Mouse (Mus musculus) kidney, adult 2 months (tissue): ENCODE measurements around the gene Pum2. TPM values are rescaled to one million over a fixed set of nuclear protein-coding genes. Genes with fewer than 3 reads are reported as not detected.
A peak's percentile ranks its signal among the peaks of the same experiment; 100 is the strongest.

Experiments used
- DNase-seq: peaks from one replicate; pipeline ENCODE4 v3.0.0; 2021
- H3K27ac ChIP-seq: fragments of 200-500 bp; 2 replicates; pipeline ENCODE4 v1.5.1; 2012; ENCODE audit warnings: low read depth, low read length, control low read depth, inconsistent platforms; ENCODE audit not compliant: insufficient read depth
- H3K27me3 ChIP-seq: fragments of 200-500 bp; replicated peaks from 2 replicates; pipeline ENCODE4 v1.6.1; 2012; ENCODE audit warnings: mild to moderate bottlenecking, moderate library complexity, low read length, inconsistent platforms; ENCODE audit not compliant: control insufficient read depth, insufficient read depth
- H3K36me3 ChIP-seq: fragments of 200-500 bp; 2 replicates; pipeline ENCODE4 v1.6.1; 2012; ENCODE audit warnings: mild to moderate bottlenecking, moderate library complexity, low read length, inconsistent platforms; ENCODE audit not compliant: control insufficient read depth, insufficient read depth
- H3K4me1 ChIP-seq: fragments of 200-500 bp; 2 replicates; pipeline ENCODE4 v1.6.1; 2011; ENCODE audit warnings: low read length; ENCODE audit not compliant: control insufficient read depth, insufficient read depth
- H3K4me3 ChIP-seq: fragments of 200-500 bp; 2 replicates; pipeline ENCODE4 v1.5.1; 2011; ENCODE audit warnings: mild to moderate bottlenecking, low read depth, low read length, control low read depth; ENCODE audit not compliant: insufficient read depth
- CTCF ChIP-seq: fragments of 200-500 bp; conservative IDR thresholded peaks from 2 replicates; pipeline ENCODE4 v1.5.1; 2011; ENCODE audit warnings: low read depth, mild to moderate bottlenecking, control low read depth, low read length, moderate library complexity, mixed read lengths; ENCODE audit not compliant: insufficient read depth, insufficient read length
- POLR2A ChIP-seq: fragments of 200-500 bp; IDR thresholded peaks from one replicate; pipeline ENCODE4 v1.6.1; 2011; ENCODE audit warnings: low read depth, low read length, control low read depth
- WGBS: fragments of 180-500 bp; shearing (Covaris S2); methylation state at CpG from one replicate; pipeline ENCODE4 v1.1.7; 2018; 5-methylcytosine and 5-hydroxymethylcytosine counted together
- polyA plus RNA-seq: library from polyadenylated mRNA; depleted of rRNA; stranded (reverse); fragments of >200 nt; gene quantifications from 2 replicates; pipeline ENCODE4 v1.2.3, GENCODE M21; 2012

Pum2 gene
- polyA plus RNA-seq, 1 experiment: 42.1 TPM

DNA sequence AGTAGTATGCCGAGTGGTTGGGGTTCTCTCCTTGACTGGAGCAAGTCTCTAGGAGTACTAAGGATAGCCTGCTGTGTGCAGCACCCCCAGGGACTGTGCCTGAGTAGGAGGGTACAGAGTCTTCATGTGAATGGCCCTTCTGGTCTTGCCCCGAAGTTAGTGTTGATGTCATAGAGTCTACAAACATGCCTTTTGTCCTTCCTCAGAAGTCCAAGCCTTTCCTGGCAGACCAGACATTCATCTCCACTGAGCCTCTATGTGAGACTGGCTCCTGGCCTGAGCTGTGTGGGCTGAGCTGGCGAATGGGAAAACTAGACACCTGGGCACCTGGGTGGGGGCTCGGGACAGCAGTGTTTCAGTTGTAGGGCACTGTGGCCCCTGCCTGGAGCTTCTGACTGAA lies 105.9 kb downstream of the Pum2 start:
- no peak for DNase-seq
- 72% methylated on average over 4 of the region's 4 CpGs for WGBS
- no peaks in the 10 kb centered on the region for H3K27me3 ChIP-seq
- no peak for TF ChIP-seq POLR2A
- TF ChIP-seq CTCF: no peak
- H3K4me1 ChIP-seq: no peaks in the 10 kb centered on the region
- no peaks in the 10 kb centered on the region for H3K36me3 ChIP-seq
- H3K4me3 ChIP-seq: no peak overlapping the region
- H3K27ac ChIP-seq: no peak overlapping the region

DNA sequence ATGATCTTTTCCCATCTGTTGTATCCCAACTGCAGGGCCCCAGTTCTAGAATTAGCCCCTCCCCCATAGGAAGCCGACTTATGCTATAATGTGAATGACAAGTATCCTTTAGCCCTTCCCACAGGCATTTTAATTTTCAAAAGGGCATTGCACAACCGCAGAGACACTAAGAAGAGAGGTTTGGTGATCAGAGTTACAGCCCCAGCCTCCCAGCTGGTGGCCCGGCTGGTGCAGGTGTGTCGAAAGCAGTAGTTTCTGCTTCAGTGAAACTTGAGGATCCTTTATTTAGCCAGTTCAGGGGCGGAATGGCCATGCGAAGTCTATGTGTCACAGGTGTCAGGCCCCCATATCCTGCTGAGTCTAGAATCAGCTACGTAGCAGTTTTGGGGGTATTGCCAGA lies 107.2 kb downstream of the Pum2 start:
- H3K27me3 ChIP-seq: no peaks in the 10 kb centered on the region
- no peaks in the 10 kb centered on the region for H3K36me3 ChIP-seq
- H3K27ac ChIP-seq: no peak overlapping the region
- no peak overlapping the region for H3K4me3 ChIP-seq
- no peak for DNase-seq
- no peaks in the 10 kb centered on the region for H3K4me1 ChIP-seq
- no peak for TF ChIP-seq CTCF
- no peak for TF ChIP-seq POLR2A
- 79% methylated on average over 7 of the region's 7 CpGs for WGBS

DNA sequence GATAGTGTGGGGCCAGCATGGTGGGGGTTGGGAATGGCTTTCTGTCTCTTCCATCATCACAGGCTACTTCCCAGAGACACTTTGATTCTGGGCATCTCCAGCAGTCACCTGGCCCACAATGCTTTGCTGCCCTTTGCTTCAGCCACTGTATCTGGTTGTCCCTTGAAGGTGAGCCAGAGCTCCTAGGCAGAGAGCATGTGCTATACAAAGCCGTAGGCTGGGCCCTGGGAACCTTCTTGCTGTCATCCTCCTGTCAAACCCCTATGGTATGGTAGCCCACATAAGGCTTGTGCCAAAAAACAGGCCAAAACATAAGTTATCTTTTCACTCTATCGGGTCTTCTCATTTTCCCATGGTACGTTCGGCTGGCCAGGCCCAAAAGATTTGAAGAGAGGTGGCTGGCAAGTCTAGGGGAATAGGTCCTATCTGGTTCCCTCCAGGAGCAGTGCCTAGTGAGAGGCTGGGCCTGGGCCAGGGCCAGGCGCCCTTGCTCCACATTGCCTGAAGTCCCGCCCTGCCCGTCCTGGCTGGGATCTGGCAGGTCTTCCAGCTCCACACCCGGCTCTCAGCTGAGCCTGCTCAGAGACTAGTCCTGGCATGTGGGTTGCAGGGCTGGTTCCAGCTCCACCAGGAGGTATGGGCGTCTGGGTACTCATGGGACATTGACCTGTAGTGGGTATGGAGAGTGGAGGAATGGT lies 107.9 kb downstream of the Pum2 start:
- TF ChIP-seq CTCF (no peak), POLR2A (no peak)
- WGBS: 63% methylated on average over 9 of the region's 9 CpGs

DNA sequence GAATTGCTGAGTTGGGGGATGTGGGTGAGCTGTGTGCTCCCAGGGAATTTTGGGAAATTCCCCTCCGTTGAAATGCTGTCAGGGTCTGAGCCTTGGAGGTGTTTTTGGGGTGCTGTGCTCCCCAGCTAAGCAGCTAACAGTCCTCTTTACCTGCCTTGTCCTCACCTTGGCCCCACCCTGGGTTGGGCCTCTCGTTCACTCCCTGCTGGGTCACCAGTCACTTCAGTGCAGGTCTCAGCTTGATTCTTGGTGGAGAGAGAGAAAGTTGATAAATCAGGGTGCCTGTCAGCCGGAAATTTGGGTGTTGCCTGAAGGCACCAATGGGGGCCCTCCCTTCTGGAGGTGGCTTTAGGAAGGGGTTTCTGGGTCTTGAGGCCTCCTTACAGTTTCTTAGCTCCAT lies 108.6 kb downstream of the Pum2 start:
- TF ChIP-seq POLR2A (no peak), CTCF (no peak)
- WGBS: 81% methylated on average over 3 of the region's 3 CpGs
- no peaks in the 10 kb centered on the region for H3K27me3 ChIP-seq
- H3K4me3 ChIP-seq: no peak overlapping the region
- H3K36me3 ChIP-seq: no peaks in the 10 kb centered on the region
- no peak overlapping the region for H3K27ac ChIP-seq
- no peaks in the 10 kb centered on the region for H3K4me1 ChIP-seq
- DNase-seq: no peak

More for the DNA sequence above, 107.9 kb downstream of the Pum2 start:
- H3K27me3 ChIP-seq: no peaks in the 10 kb centered on the region
- no peak overlapping the region for H3K27ac ChIP-seq
- H3K4me3 ChIP-seq: no peak overlapping the region
- H3K4me1 ChIP-seq: no peaks in the 10 kb centered on the region
- H3K36me3 ChIP-seq: no peaks in the 10 kb centered on the region
- DNase-seq: peak; percentile 76

DNA sequence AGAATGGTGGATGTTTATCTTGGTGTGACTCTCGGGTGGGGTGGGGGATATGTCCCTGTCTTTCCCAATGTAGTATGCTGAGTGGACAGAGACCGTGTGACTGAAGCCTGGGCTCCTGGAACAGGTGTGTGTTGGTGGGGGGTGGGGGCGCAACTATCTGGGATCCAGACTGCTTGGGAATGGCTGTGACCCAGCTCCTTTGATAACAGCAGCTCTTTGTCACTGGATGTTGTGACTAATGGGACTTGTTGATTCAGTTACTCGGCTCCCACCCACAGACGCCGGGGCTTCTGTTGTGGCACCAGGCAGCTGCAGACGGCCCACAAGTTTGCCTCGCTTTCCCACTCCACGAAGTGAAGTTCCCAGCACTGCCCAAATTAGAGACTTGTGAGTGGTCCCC lies 110.3 kb downstream of the Pum2 start:
- no peak for DNase-seq
- Histone ChIP-seq H3K4me1 (no peaks in the 10 kb centered on the region), H3K27me3 (no peaks in the 10 kb centered on the region), H3K4me3 (no peak overlapping the region), H3K36me3 (no peaks in the 10 kb centered on the region), H3K27ac (no peak overlapping the region)
- WGBS: 91% methylated on average over 9 of the region's 9 CpGs
- TF ChIP-seq POLR2A (no peak), CTCF (no peak)

DNA sequence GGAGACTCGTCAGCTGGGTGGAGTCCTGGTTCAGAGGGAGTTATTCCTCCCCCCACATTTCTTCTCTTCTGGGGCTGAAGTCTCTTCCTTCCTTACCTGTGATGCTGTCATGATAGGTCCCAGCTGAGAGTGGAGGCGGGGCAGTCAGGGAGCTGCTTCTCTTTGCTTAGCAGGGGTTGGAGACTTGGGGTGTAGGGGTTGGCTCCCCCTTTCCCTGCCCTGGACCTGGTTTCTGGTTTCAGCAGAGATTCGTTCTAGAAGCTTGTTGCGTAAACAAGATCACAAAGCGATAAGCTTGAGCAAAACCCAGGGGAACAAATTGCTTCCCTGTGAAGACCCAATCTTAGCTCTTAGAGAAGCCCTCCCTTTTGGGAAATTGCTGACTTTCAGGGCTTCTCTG lies 112.5 kb downstream of the Pum2 start:
- TF ChIP-seq CTCF: no peak
- no peak for TF ChIP-seq POLR2A
- no peak overlapping the region for H3K4me3 ChIP-seq
- H3K36me3 ChIP-seq: no peaks in the 10 kb centered on the region
- DNase-seq: peak; percentile 12
- WGBS: 72% methylated on average over 5 of the region's 5 CpGs
- H3K4me1 ChIP-seq: no peaks in the 10 kb centered on the region
- H3K27me3 ChIP-seq: no peaks in the 10 kb centered on the region
- H3K27ac ChIP-seq: no peak overlapping the region

DNA sequence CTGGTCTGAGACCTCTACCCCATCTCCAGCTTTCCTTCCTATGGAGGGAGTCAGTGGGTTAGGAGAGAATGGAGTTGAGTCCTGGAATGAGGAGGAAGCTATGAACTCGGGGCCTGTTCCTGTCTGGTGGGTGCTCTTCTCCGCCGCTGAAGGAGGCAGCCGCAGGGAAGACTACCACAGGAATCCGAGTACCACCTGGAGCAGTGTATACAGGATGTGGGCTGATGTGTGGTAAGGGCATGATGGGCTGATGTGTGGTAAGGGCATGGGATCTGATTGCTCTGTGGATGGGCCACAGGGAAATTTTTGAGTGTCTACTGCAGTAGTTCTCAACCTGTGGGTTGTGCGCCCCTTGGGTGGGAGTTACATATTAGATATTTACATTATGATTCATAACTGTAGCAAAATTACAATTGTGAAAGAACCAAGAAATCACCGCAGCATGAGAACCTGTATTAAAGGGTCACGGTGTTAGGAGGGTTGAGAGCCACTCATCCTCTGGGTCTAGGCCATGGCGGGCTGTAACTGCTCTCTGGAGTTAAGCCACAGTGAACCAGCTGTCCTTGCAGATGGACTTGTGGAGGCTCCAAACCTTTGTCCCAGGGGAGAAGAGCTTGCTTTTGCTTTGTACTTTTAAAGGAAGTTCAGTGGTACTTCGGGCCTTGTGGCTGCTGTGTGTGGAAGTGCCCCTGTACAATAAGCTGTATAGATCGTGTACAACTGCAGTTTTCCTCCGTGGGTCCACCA lies 113.2 kb downstream of the Pum2 start:
- Histone ChIP-seq H3K4me1 (no peaks in the 10 kb centered on the region), H3K36me3 (no peaks in the 10 kb centered on the region), H3K27me3 (no peaks in the 10 kb centered on the region), H3K27ac (no peak overlapping the region), H3K4me3 (no peak overlapping the region)
- TF ChIP-seq CTCF (no peak), POLR2A (no peak)
- DNase-seq: no peak
- 83% methylated on average over 12 of the region's 12 CpGs for WGBS
